Mouse (Mus musculus): Measurements from ENCODE around the gene Lix1l. TPM values are rescaled to one million over a fixed set of nuclear protein-coding genes. Genes with fewer than 3 reads are reported as not detected.

Lix1l gene
- polyA plus RNA-seq, 1 experiment = 8.2 TPM

DNA sequence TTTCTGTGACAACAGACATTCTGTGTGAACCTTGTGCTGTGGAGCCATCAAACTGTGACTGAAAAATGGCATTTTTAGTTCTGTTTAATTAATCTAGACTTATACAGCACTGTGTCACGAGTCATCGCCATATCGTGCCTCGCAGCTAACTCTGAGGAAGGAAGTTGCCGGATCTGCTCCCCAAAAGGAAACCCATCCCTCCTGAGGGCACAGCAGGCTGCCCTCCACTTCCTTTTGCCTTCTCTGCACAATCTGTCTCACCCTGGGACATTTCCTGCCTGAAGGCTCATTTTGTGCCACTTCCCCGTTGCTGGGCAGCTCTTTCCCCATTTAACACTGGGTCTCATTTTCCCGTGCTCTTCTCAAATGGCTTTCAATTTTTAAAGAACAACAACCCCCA is 36.3 kb upstream of the Lix1l start:
- Histone ChIP-seq H3K27me3 (ENCODE audit: control insufficient read depth, insufficient read depth, low read length) (no peaks in the 10 kb centered on the region), H3K27ac (ENCODE audit: control insufficient read depth, insufficient read depth, low read length) (no peak overlapping the region), H3K36me3 (ENCODE audit: control insufficient read depth, insufficient read depth, low read length) (peaks cover 19% of the 10 kb centered on the region), H3K4me3 (ENCODE audit: control insufficient read depth, insufficient read depth, low read length) (no peak overlapping the region), H3K4me1 (replicated peaks; ENCODE audit: control insufficient read depth, insufficient read depth, low read length) (peaks cover 62% of the 10 kb centered on the region)
- peak; percentile 56 for DNase-seq
- TF ChIP-seq POLR2A (IDR thresholded peaks at IDR 0.05; ENCODE audit: control insufficient read depth, extremely low read depth, insufficient read depth, low read length, poor library complexity) (no peak), CTCF (IDR thresholded peaks at IDR 0.05; ENCODE audit: borderline replicate concordance, control insufficient read depth, extremely low read depth, insufficient read depth, low read length, poor library complexity) (no peak)
- WGBS = 1% methylated on average over 7 of the region's 7 CpGs

DNA sequence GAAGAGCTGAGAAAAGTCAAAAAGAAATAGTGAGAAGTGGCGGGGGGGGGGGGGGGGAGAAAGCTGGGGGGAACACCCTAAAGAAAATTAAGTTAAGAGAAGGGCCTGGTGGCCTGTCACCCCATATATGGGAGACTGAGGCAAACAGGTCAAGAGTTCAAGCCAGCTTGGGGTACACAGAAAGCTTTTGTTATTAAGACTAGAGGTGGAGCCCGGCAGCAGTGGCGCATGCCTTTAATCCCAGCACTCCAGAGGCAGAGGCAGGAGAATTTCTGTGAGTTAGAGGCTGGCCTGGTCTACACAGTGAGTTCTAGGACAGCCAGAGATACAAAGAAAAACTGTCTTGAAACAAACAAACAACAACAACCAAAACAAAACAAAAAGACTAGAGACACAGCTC is 35.8 kb upstream of the Lix1l start:
- H3K4me3 ChIP-seq (ENCODE audit: control insufficient read depth, insufficient read depth, low read length) = no peak overlapping the region
- DNase-seq = no peak
- 65% methylated on average over 3 of the region's 3 CpGs for WGBS
- H3K27me3 ChIP-seq (ENCODE audit: control insufficient read depth, insufficient read depth, low read length) = no peaks in the 10 kb centered on the region
- peaks cover 58% of the 10 kb centered on the region for H3K4me1 ChIP-seq (replicated peaks; ENCODE audit: control insufficient read depth, insufficient read depth, low read length)
- H3K27ac ChIP-seq (ENCODE audit: control insufficient read depth, insufficient read depth, low read length) = no peak overlapping the region
- H3K36me3 ChIP-seq (ENCODE audit: control insufficient read depth, insufficient read depth, low read length) = peaks cover 14% of the 10 kb centered on the region
- no peak for TF ChIP-seq POLR2A (IDR thresholded peaks at IDR 0.05; ENCODE audit: control insufficient read depth, extremely low read depth, insufficient read depth, low read length, poor library complexity)
- TF ChIP-seq CTCF (IDR thresholded peaks at IDR 0.05; ENCODE audit: borderline replicate concordance, control insufficient read depth, extremely low read depth, insufficient read depth, low read length, poor library complexity) = no peak

DNA sequence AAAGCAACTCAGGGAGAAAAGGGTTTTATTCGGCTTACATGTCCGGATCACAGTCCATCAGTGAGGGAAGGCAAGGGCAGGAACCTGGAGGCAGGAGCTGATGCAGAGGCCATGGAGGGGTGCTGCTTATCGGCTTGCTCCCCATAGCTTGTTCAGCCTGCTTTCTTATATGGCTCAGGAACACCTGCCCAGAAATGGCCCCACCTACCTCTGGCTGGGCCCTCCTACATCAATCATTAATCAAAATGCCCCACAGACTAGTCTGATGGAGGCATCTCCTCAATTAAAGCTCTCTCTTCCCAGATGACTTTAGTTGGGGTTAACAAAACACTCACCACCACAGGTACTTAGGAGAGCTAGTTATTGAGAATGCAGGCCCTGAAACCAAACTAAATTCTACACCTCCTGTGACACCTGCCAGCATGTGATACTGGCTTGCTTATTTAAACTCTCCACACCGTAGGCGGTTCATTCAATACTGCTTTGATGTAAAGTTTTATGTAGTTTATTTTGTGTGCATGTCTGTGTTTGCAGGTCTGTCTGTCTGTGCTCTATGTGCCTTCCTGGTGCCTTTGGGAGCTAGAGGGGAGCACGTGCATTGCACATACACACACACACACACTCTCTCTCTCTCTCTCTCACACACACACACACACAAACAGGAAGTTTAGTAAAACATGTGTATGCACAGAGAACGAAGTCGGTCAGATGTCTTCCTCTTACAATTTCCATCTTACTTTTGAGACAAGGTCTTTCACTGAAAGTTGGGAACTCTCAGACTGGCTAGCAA is 34.1 kb upstream of the Lix1l start:
- Histone ChIP-seq H3K36me3 (ENCODE audit: control insufficient read depth, insufficient read depth, low read length) (no peaks in the 10 kb centered on the region), H3K4me1 (replicated peaks; ENCODE audit: control insufficient read depth, insufficient read depth, low read length) (peaks cover 62% of the 10 kb centered on the region), H3K27me3 (ENCODE audit: control insufficient read depth, insufficient read depth, low read length) (no peaks in the 10 kb centered on the region), H3K27ac (ENCODE audit: control insufficient read depth, insufficient read depth, low read length) (peak overlapping the region; percentile 84), H3K4me3 (ENCODE audit: control insufficient read depth, insufficient read depth, low read length) (no peak overlapping the region)
- DNase-seq = no peak
- 45% methylated on average over 8 of the region's 8 CpGs for WGBS
- TF ChIP-seq CTCF (IDR thresholded peaks at IDR 0.05; ENCODE audit: borderline replicate concordance, control insufficient read depth, extremely low read depth, insufficient read depth, low read length, poor library complexity) = no peak
- TF ChIP-seq POLR2A (IDR thresholded peaks at IDR 0.05; ENCODE audit: control insufficient read depth, extremely low read depth, insufficient read depth, low read length, poor library complexity) = no peak

DNA sequence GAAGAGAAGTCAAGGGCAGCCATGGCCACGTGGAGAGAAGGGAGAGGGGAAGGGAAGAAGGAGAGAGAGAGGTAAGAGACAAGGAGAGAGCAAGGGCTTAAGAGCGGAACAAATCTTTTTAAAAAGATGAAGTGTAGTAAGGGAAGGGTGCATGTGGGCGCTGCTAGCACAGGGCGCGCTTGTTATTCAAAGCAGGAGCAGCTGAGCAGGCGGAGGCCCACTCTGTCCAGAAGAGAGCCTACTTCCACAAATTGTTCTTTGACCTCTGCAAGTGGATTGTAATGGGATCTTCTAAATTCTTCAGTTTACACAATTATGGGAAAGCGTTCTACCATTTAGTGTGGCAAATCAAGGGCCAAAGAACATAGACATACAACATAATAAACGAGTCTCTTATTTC is 32.3 kb upstream of the Lix1l start:
- H3K27ac ChIP-seq (ENCODE audit: control insufficient read depth, insufficient read depth, low read length) = no peak overlapping the region
- DNase-seq = no peak
- TF ChIP-seq CTCF (IDR thresholded peaks at IDR 0.05; ENCODE audit: borderline replicate concordance, control insufficient read depth, extremely low read depth, insufficient read depth, low read length, poor library complexity) = no peak
- TF ChIP-seq POLR2A (IDR thresholded peaks at IDR 0.05; ENCODE audit: control insufficient read depth, extremely low read depth, insufficient read depth, low read length, poor library complexity) = no peak
- peaks cover 56% of the 10 kb centered on the region for H3K4me1 ChIP-seq (replicated peaks; ENCODE audit: control insufficient read depth, insufficient read depth, low read length)
- no peaks in the 10 kb centered on the region for H3K27me3 ChIP-seq (ENCODE audit: control insufficient read depth, insufficient read depth, low read length)
- no peak overlapping the region for H3K4me3 ChIP-seq (ENCODE audit: control insufficient read depth, insufficient read depth, low read length)
- 95% methylated on average over 8 of the region's 8 CpGs for WGBS
- H3K36me3 ChIP-seq (ENCODE audit: control insufficient read depth, insufficient read depth, low read length) = no peaks in the 10 kb centered on the region

DNA sequence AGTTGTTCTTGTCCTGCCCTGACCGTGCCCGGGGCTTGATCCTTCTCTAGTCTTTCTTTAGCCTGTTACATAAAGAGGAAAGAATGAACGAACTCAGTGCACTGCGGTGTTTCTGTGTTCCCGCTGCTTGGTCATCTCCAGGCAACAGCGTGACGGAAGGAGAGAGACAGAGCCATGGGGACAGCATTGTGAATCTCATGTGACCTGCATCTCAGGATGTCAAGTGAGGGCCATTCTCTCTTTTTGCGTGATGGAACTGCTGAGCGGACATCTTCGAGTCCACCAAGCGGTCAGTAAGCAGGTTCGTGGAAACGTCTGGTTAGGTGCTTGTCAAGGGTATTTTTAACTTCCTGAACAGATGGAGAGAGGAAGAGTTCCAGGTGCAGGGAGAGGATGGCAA is 31.4 kb upstream of the Lix1l start:
- Histone ChIP-seq H3K4me1 (replicated peaks; ENCODE audit: control insufficient read depth, insufficient read depth, low read length) (peaks cover 47% of the 10 kb centered on the region), H3K4me3 (ENCODE audit: control insufficient read depth, insufficient read depth, low read length) (no peak overlapping the region), H3K36me3 (ENCODE audit: control insufficient read depth, insufficient read depth, low read length) (no peaks in the 10 kb centered on the region), H3K27me3 (ENCODE audit: control insufficient read depth, insufficient read depth, low read length) (no peaks in the 10 kb centered on the region), H3K27ac (ENCODE audit: control insufficient read depth, insufficient read depth, low read length) (no peak overlapping the region)
- DNase-seq = no peak
- 94% methylated on average over 13 of the region's 13 CpGs for WGBS
- TF ChIP-seq CTCF (IDR thresholded peaks at IDR 0.05; ENCODE audit: borderline replicate concordance, control insufficient read depth, extremely low read depth, insufficient read depth, low read length, poor library complexity) (no peak), POLR2A (IDR thresholded peaks at IDR 0.05; ENCODE audit: control insufficient read depth, extremely low read depth, insufficient read depth, low read length, poor library complexity) (no peak)

DNA sequence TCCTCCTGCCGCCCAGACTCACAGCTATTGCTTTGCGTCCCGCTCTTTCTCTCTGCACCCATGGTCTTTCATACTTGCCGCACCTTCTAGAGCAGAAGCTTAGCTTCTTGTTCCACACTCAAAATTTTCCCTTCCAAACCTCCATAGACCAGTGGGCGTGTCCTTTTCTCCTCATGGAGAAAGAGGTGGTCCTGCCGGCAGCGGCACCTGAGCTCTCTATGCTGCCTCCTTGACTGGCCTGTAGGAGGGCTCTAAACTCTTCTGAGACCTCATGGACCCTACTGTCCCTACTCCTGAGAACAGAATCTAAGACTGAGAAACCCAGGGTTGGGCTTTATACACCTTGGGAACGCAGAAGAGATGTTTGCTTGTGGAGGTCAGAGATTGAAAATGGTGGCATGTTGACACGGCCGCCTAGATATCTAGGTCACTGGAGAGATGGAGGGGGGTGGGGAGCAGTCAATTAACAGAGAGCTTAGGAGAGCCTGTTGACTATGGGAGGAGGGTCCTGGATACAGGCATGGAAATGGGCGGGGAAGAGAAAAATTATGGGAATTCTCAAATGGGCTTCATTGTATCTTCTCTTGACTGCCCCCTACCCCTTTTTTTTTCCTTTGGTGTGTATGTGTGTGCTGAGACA is 30.9 kb upstream of the Lix1l start:
- H3K27me3 ChIP-seq (ENCODE audit: control insufficient read depth, insufficient read depth, low read length) = no peaks in the 10 kb centered on the region
- peaks cover 42% of the 10 kb centered on the region for H3K4me1 ChIP-seq (replicated peaks; ENCODE audit: control insufficient read depth, insufficient read depth, low read length)
- no peak for DNase-seq
- no peak overlapping the region for H3K4me3 ChIP-seq (ENCODE audit: control insufficient read depth, insufficient read depth, low read length)
- H3K27ac ChIP-seq (ENCODE audit: control insufficient read depth, insufficient read depth, low read length) = no peak overlapping the region
- no peaks in the 10 kb centered on the region for H3K36me3 ChIP-seq (ENCODE audit: control insufficient read depth, insufficient read depth, low read length)
- no peak for TF ChIP-seq POLR2A (IDR thresholded peaks at IDR 0.05; ENCODE audit: control insufficient read depth, extremely low read depth, insufficient read depth, low read length, poor library complexity)
- TF ChIP-seq CTCF (IDR thresholded peaks at IDR 0.05; ENCODE audit: borderline replicate concordance, control insufficient read depth, extremely low read depth, insufficient read depth, low read length, poor library complexity) = no peak
- WGBS = 96% methylated on average over 11 of the region's 11 CpGs
